Mouse (Mus musculus) liver, embryonic 15.5 days (tissue): Measurements from ENCODE around the gene Gnaz. TPM values are rescaled to one million over a fixed set of nuclear protein-coding genes. Genes with fewer than 3 reads are reported as not detected.
"Not testable (repeated sequence)": the region's sequence is repeated elsewhere in the genome, so short reads cannot be mapped to it uniquely, and the experiment has no call there.

Source experiments
- ATAC-seq: fragments of 200-750 bp; cut with Nextera tagmentation; 2 replicates; pipeline ENCODE4 v1.8.0; 2017; ENCODE audit warnings: moderate number of reproducible peaks, mild to moderate bottlenecking, moderate library complexity; ENCODE audit not compliant: insufficient read depth
- H3K27ac ChIP-seq: fragments of 300-500 bp; sonication (generic); replicated peaks from 2 replicates; pipeline ENCODE4 v1.5.1; 2015; ENCODE audit warnings: mild to moderate bottlenecking, inconsistent platforms
- H3K27me3 ChIP-seq: fragments of 300-500 bp; sonication (generic); 2 replicates; pipeline ENCODE4 v1.6.1; 2015; ENCODE audit warnings: mild to moderate bottlenecking, inconsistent platforms
- H3K36me3 ChIP-seq: fragments of 300-500 bp; sonication (generic); replicated peaks from 2 replicates; pipeline ENCODE4 v1.6.1; 2015; ENCODE audit warnings: moderate library complexity, mild to moderate bottlenecking, inconsistent platforms
- H3K4me1 ChIP-seq: fragments of 300-500 bp; sonication (generic); replicated peaks from 2 replicates; pipeline ENCODE4 v1.6.1; 2015; ENCODE audit warnings: inconsistent platforms
- H3K4me2 ChIP-seq: fragments of 300-500 bp; sonication (generic); 2 replicates; pipeline ENCODE4 v1.6.1; 2015; ENCODE audit warnings: moderate library complexity, mild to moderate bottlenecking, inconsistent platforms
- H3K4me3 ChIP-seq: fragments of 300-500 bp; sonication (generic); replicated peaks from 2 replicates; pipeline ENCODE4 v1.5.1; 2015; ENCODE audit warnings: mild to moderate bottlenecking, inconsistent platforms
- H3K9ac ChIP-seq: fragments of 300-500 bp; sonication (generic); 2 replicates; pipeline ENCODE4 v1.6.1; 2015; ENCODE audit warnings: moderate library complexity, mild to moderate bottlenecking, inconsistent platforms
- H3K9me3 ChIP-seq: fragments of 300-500 bp; sonication (generic); replicated peaks from 2 replicates; pipeline ENCODE4 v1.6.1; 2016; ENCODE audit warnings: inconsistent platforms
- WGBS: fragments of 180-500 bp; shearing (Covaris S2); methylation state at CpG from one replicate; pipeline ENCODE4 v1.1.7; 2015; ENCODE audit warnings: mixed read lengths; ENCODE audit not compliant: insufficient replicate concordance; 5-methylcytosine and 5-hydroxymethylcytosine counted together
- polyA plus RNA-seq: library from polyadenylated mRNA; unstranded; fragments of >200 nt; fragmentation: Nextera tagmentation; extraction: Ambion mirVana; gene quantifications from 2 replicates; pipeline ENCODE4 v1.2.1, GENCODE M21; 2015

The Gnaz gene
- polyA plus RNA-seq, 1 experiment from 2014 or later, result 3.8 TPM

- H3K4me1 ChIP-seq, result peaks cover 6% of the 10 kb centered on the region; the same call in 1 of the 2 replicates
- no peaks in the 10 kb centered on the region for H3K27me3 ChIP-seq
- no peak overlapping the region for H3K4me2 ChIP-seq
- no peak overlapping the region for H3K4me3 ChIP-seq
- no peak overlapping the region for H3K9ac ChIP-seq
- H3K27ac ChIP-seq, result no peak overlapping the region
- 58% methylated on average over 3 of the region's 3 CpGs for WGBS
- H3K9me3 ChIP-seq, result no peaks in the 10 kb centered on the region
- ATAC-seq, result no peak
- no peaks in the 10 kb centered on the region for H3K36me3 ChIP-seq
Measured at GRCm38 (mm10) chr10:75030234-75030633, 63.3 kb downstream of the Gnaz start.

- H3K4me3 ChIP-seq, result no peak overlapping the region
Measured at GRCm38 (mm10) chr10:75031345-75032114, 64.6 kb downstream of the Gnaz start.

GRCm38 (mm10) chr10:75032395-75032794, 65.4 kb downstream of the Gnaz start, which contains the start of gene Rsph14:
Gene Rsph14 (minus strand): TSS chr10:75032586.
- WGBS, result 48% methylated on average over 10 of the region's 10 CpGs
- H3K4me1 ChIP-seq, result peaks cover 9% of the 10 kb centered on the region; the same call in 1 of the 2 replicates
- no peak within 1 kb of the TSS for H3K27ac ChIP-seq
- no peaks in the 10 kb centered on the region for H3K9me3 ChIP-seq
- no peaks in the 10 kb centered on the region for H3K27me3 ChIP-seq
- no peak within 1 kb of the TSS for H3K9ac ChIP-seq
- H3K36me3 ChIP-seq, result no peaks in the 10 kb centered on the region
- no peak for ATAC-seq
- no peak within 1 kb of the TSS for H3K4me3 ChIP-seq
- no peak within 1 kb of the TSS for H3K4me2 ChIP-seq

More at GRCm38 (mm10) chr10:75031345-75032114, 64.6 kb downstream of the Gnaz start:
- no peaks in the 10 kb centered on the region for H3K9me3 ChIP-seq
- no peak for ATAC-seq
- no peak overlapping the region for H3K9ac ChIP-seq
- 46% methylated on average over 5 of the region's 5 CpGs for WGBS
- no peaks in the 10 kb centered on the region for H3K36me3 ChIP-seq
- H3K4me2 ChIP-seq, result no peak overlapping the region
- peaks cover 6% of the 10 kb centered on the region; the same call in 1 of the 2 replicates for H3K4me1 ChIP-seq
- H3K27ac ChIP-seq, result no peak overlapping the region
- H3K27me3 ChIP-seq, result no peaks in the 10 kb centered on the region

- Histone ChIP-seq H3K9me3 (no peaks in the 10 kb centered on the region), H3K4me3 (peak within 1 kb of the TSS; percentile 26), H3K4me2 (peak within 1 kb of the TSS; percentile 56), H3K27ac (0 out of 2 replicates have a peak within 1 kb of the TSS, but pooled peaks have one; percentile 3), H3K36me3 (no peaks in the 10 kb centered on the region), H3K27me3 (no peaks in the 10 kb centered on the region), H3K9ac (no peak within 1 kb of the TSS), H3K4me1 (0 out of 2 replicates have a peak, but pooled peaks cover 8% of the 10 kb centered on the region)
- peak; percentile 85 for ATAC-seq
- under 1% methylated on average over 36 of the region's 36 CpGs for WGBS
Measured at GRCm38 (mm10) chr10:75036883-75037379, 70.0 kb downstream of the Gnaz start, which contains the start of gene Rab36. Gene Rab36 (plus strand): TSS chr10:75037058.

GRCm38 (mm10) chr10:75042060-75042459, 75.1 kb downstream of the Gnaz start:
- 4% methylated on average over 1 of the region's 1 CpGs for WGBS
- not testable (repeated sequence) for ATAC-seq

GRCm38 (mm10) chr10:75044459-75044858, 77.5 kb downstream of the Gnaz start:
- no peaks in the 10 kb centered on the region for H3K36me3 ChIP-seq
- WGBS, result 12% methylated on average over 7 of the region's 7 CpGs
- ATAC-seq, result peak; percentile 33; the same call in 1 of the 2 replicates
- no peak overlapping the region for H3K27ac ChIP-seq
- peaks cover 16% of the 10 kb centered on the region for H3K4me1 ChIP-seq
- H3K27me3 ChIP-seq, result no peaks in the 10 kb centered on the region
- H3K4me2 ChIP-seq, result no peak overlapping the region
- H3K9ac ChIP-seq, result no peak overlapping the region
- H3K9me3 ChIP-seq, result no peaks in the 10 kb centered on the region
- no peak overlapping the region for H3K4me3 ChIP-seq

More at GRCm38 (mm10) chr10:75042060-75042459, 75.1 kb downstream of the Gnaz start:
- H3K36me3 ChIP-seq, H3K9me3 ChIP-seq, H3K4me2 ChIP-seq, H3K27ac ChIP-seq, H3K4me3 ChIP-seq, H3K9ac ChIP-seq, H3K27me3 ChIP-seq: not testable (repeated sequence)
- peaks cover 22% of the 10 kb centered on the region for H3K4me1 ChIP-seq

- H3K9ac ChIP-seq, result no peak overlapping the region
- no peaks in the 10 kb centered on the region for H3K36me3 ChIP-seq
- peaks cover 16% of the 10 kb centered on the region for H3K4me1 ChIP-seq
- no peak overlapping the region for H3K27ac ChIP-seq
- no peaks in the 10 kb centered on the region for H3K9me3 ChIP-seq
- H3K4me3 ChIP-seq, result no peak overlapping the region
- no peak for ATAC-seq
- H3K27me3 ChIP-seq, result no peaks in the 10 kb centered on the region
- 0 out of 2 replicates have a peak overlapping the region, but pooled peaks have one; percentile 15 for H3K4me2 ChIP-seq
- WGBS, result 71% methylated on average over 15 of the region's 15 CpGs
Measured at GRCm38 (mm10) chr10:75045831-75046230, 78.9 kb downstream of the Gnaz start.

- WGBS, result 86% methylated on average over 7 of the region's 7 CpGs
- H3K4me1 ChIP-seq, result peaks cover 24% of the 10 kb centered on the region
- no peaks in the 10 kb centered on the region for H3K36me3 ChIP-seq
- no peak overlapping the region for H3K27ac ChIP-seq
- H3K9me3 ChIP-seq, result no peaks in the 10 kb centered on the region
- ATAC-seq, result no peak
- no peak overlapping the region for H3K4me3 ChIP-seq
- H3K27me3 ChIP-seq, result no peaks in the 10 kb centered on the region
- no peak overlapping the region for H3K4me2 ChIP-seq
- no peak overlapping the region for H3K9ac ChIP-seq
Measured at GRCm38 (mm10) chr10:75048711-75049110, 81.7 kb downstream of the Gnaz start.

- Histone ChIP-seq H3K27ac (no peak overlapping the region), H3K9me3 (no peaks in the 10 kb centered on the region), H3K4me1 (peaks cover 30% of the 10 kb centered on the region), H3K4me3 (no peak overlapping the region), H3K27me3 (no peaks in the 10 kb centered on the region), H3K9ac (no peak overlapping the region), H3K36me3 (no peaks in the 10 kb centered on the region), H3K4me2 (no peak overlapping the region)
- ATAC-seq, result no peak
- 77% methylated on average over 21 of the region's 21 CpGs for WGBS
Measured at GRCm38 (mm10) chr10:75051364-75052074, 84.5 kb downstream of the Gnaz start.

GRCm38 (mm10) chr10:75052902-75053301, 85.9 kb downstream of the Gnaz start:
- Histone ChIP-seq H3K4me1 (peaks cover 41% of the 10 kb centered on the region), H3K4me2 (no peak overlapping the region), H3K9ac (no peak overlapping the region), H3K36me3 (no peaks in the 10 kb centered on the region), H3K4me3 (no peak overlapping the region), H3K27me3 (no peaks in the 10 kb centered on the region), H3K9me3 (no peaks in the 10 kb centered on the region), H3K27ac (0 out of 2 replicates have a peak overlapping the region, but pooled peaks have one; percentile 2)
- ATAC-seq, result no peak
- WGBS, result 57% methylated on average over 8 of the region's 8 CpGs

GRCm38 (mm10) chr10:75053655-75054054, 86.7 kb downstream of the Gnaz start:
- peak; percentile 56; the same call in 1 of the 2 replicates for ATAC-seq
- WGBS, result 60% methylated on average over 4 of the region's 4 CpGs
- Histone ChIP-seq H3K27me3 (no peaks in the 10 kb centered on the region), H3K4me1 (peaks cover 41% of the 10 kb centered on the region), H3K36me3 (no peaks in the 10 kb centered on the region), H3K4me3 (no peak overlapping the region), H3K9me3 (no peaks in the 10 kb centered on the region), H3K9ac (no peak overlapping the region), H3K27ac (no peak overlapping the region), H3K4me2 (no peak overlapping the region)
